Mouse (Mus musculus): ENCODE data around the gene Gm20662. TPM values are rescaled to one million over a fixed set of nuclear protein-coding genes. Genes with fewer than 3 reads are reported as not detected.

Gm20662 gene
- 0.46 and 1.1 TPM in 2 replicates for polyA plus RNA-seq (2015; fragmentation: Nextera tagmentation; extraction: Ambion mirVana)

DNA sequence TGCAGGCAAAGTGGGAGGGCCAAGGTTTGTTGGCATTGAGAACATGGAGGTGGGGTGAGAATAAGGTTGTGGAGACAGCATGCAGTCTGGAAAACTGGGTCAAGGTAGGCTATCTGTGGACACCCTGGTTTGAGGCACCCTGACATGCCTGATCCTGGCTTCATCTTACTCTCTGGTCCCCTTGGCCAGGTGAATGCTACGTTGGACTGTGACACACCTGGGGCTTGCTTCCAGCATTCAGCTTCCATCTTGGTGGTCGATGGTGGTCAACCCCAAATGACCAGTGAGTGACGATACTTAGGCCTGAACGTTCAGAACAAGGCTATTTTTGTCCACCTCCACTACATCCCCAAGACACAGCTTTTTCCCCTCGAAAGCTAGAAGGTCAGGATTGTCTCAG lies at the start of gene Gm20662:
Gm20662 (plus strand) TSS at position 301 of the 400 bp plus-strand sequence.
- Histone ChIP-seq H3K27me3 (replicated peaks) (no peaks in the 10 kb centered on the region), H3K4me1 (no peaks in the 10 kb centered on the region), H3K36me3 (no peaks in the 10 kb centered on the region), H3K27ac (no peak within 1 kb of the TSS), H3K4me3 (replicated peaks) (no peak within 1 kb of the TSS), H3K9me3 (no peaks in the 10 kb centered on the region), H3K4me2 (no peak within 1 kb of the TSS), H3K9ac (no peak within 1 kb of the TSS)
- no peak for ATAC-seq (ENCODE audit: insufficient read depth, low FRiP score, low read depth)
- WGBS, result 90% methylated on average over 5 of the region's 5 CpGs

DNA sequence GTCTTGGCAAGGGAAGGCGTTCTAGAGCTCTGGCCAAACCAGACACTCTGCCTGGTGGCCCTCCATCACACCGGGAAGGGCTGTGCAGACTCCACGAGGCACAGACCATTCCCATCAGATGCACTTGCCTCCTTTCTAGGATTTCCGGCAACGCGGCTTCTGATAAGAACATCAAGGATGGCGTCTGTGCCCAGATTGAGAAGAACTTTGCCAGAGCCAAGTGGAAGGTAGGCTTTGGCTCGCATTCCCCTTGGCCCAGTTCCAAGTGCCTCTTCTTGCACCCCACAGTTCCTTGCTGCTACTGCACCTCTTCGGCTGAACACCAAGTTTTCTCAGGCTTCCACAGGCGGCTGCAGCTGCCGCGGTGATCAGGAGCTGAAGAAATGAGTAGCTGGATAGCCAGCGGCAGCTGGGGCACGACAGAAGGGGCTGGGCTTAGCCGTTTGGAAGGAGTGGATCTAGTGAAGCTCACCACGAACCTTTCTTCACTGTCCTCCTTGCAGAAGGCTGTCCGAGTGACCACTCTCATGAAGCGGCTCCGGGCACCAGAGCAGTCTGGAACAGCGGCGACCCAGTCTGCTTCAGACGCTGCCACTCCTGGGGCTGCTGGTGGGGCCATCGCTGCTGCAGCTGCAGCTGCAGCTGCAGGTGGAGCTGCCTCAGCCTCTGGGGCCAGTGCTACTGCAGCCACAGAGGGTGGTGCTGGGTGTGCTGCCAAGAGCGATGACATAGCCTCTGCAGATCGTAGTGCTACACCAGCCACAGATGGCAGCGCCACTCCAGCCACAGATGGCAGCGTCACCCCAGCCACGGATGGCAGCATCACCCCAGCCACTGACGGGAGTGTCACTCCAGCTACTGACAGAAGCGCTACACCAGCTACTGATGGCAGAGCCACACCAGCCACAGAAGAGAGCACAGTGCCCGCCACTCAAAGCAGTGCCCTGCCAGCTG lies 48.6 kb upstream of the Gm20662 start:
- no peaks in the 10 kb centered on the region for H3K36me3 ChIP-seq
- H3K4me1 ChIP-seq, result peaks cover 9% of the 10 kb centered on the region
- ATAC-seq (ENCODE audit: insufficient read depth, low FRiP score, low read depth), result no peak
- no peak overlapping the region for H3K27ac ChIP-seq
- no peaks in the 10 kb centered on the region for H3K27me3 ChIP-seq (replicated peaks)
- no peaks in the 10 kb centered on the region for H3K9me3 ChIP-seq
- WGBS, result 84% methylated on average over 31 of the region's 31 CpGs
- H3K9ac ChIP-seq, result no peak overlapping the region
- H3K4me2 ChIP-seq, result no peak overlapping the region
- H3K4me3 ChIP-seq (replicated peaks), result no peak overlapping the region

DNA sequence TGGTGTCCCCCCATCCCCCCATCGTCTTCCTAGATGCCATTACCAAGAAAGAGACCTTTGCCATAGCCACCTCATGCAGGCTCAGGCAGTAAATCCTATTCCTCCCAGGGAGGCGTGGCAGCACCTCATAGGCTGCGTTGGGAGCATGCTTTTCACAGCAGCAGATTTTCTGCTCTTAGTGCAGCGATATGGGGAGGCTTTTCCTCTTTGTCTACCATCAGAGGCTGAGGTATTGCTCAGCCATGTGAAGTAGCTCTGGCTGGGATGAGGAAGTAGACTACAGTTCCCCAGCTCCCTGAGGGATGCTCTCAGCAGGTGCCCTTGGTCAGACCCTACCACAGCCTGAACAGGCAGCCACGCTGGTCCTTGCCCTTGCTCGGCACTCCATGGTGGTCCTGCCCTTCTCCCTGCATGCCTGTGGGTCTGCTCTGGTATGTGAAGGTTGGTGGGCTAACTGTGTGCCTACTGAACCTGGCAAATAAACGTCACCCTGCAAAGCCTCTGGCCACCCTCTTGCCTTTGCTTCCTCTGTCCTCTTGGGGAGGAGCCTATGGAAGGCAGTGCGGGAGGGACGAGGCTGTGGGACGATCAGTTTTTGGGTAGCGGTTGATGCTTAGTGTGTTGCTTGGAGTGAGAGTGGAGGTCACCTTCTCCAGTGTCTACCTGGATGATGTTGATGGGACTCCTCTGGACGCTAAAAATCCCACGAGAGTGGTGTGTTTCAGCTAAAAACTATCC lies 46.8 kb upstream of the Gm20662 start:
- 76% methylated on average over 13 of the region's 13 CpGs for WGBS
- no peak for ATAC-seq (ENCODE audit: insufficient read depth, low FRiP score, low read depth)
- Histone ChIP-seq H3K4me2 (no peak overlapping the region), H3K9me3 (no peaks in the 10 kb centered on the region), H3K9ac (no peak overlapping the region), H3K36me3 (no peaks in the 10 kb centered on the region), H3K4me1 (peaks cover 9% of the 10 kb centered on the region), H3K4me3 (replicated peaks) (no peak overlapping the region), H3K27me3 (replicated peaks) (no peaks in the 10 kb centered on the region), H3K27ac (no peak overlapping the region)

DNA sequence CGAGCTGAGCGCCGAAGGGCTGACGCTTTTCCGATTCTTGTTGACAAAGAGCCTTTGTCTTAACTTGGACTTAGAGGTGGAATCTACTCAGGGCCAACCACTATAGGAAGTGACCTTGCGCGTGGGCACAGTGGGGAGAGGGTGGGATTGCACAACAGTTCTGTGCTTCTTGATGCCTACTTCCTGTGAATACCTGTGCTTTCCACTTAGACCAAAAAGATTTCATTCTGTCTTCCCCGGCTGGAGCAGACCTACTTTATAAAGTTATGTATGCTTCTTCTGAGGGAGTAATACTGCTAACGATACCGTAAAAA lies 46.3 kb upstream of the Gm20662 start, which contains the start of gene Traip:
Traip (plus strand) TSS at position 215 of the 314 bp plus-strand sequence.
- H3K27ac ChIP-seq, result peak within 1 kb of the TSS; percentile 74; the same call in 1 of the 2 replicates
- H3K27me3 ChIP-seq (replicated peaks), result no peaks in the 10 kb centered on the region
- H3K36me3 ChIP-seq, result no peaks in the 10 kb centered on the region
- H3K4me3 ChIP-seq (replicated peaks), result peak within 1 kb of the TSS; percentile 61
- ATAC-seq (ENCODE audit: insufficient read depth, low FRiP score, low read depth), result no peak
- H3K4me2 ChIP-seq, result peak within 1 kb of the TSS; percentile 91
- H3K9ac ChIP-seq, result peak within 1 kb of the TSS; percentile 60
- H3K4me1 ChIP-seq, result peaks cover 9% of the 10 kb centered on the region
- WGBS, result 86% methylated on average over 10 of the region's 10 CpGs
- H3K9me3 ChIP-seq, result no peaks in the 10 kb centered on the region

DNA sequence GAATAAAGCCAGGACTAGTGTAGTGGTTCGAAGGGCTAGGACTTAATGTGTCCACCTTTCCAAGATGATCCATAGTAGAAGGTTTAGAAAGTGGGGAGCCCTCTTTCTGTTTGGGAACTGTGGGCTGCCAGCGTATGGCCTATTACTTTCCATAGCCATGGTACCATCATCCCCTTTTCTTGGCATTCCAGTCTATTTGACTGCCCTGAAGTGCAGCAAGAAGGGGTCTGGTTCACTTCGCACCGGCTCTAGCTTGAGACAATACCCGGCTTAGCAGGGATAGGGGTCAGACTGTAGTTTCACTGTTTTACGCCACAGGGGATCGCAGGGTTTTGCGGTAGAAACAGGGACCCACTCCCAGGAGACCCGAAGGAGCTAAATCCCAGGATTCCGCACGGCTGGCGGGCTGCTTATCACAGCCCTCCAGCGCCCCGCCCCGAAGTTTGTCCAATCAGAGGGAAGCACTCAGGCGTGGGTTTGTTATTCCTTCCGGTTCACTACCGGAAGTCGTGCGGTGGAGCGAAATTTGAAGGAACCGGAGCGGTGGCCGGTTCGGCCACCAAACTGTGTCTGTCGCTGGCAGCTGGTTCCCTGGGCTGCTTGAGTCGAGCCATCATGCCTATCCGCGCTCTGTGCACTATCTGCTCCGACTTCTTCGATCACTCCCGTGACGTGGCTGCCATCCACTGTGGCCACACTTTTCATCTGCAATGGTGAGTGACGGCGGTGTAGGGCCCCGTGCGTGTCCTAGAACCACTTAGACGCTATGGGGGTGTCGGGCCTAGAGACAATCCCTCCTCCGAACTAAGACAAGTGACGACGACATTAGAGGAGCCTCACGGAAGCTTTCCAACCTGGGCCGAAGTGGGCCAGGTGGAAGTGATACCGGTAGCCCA lies 45.4 kb upstream of the Gm20662 start:
- Histone ChIP-seq H3K4me1 (peaks cover 9% of the 10 kb centered on the region), H3K4me3 (replicated peaks) (peak overlapping the region; percentile 61), H3K36me3 (no peaks in the 10 kb centered on the region), H3K9me3 (no peaks in the 10 kb centered on the region), H3K9ac (peak overlapping the region; percentile 60), H3K4me2 (peak overlapping the region; percentile 91), H3K27ac (peak overlapping the region; percentile 74; the same call in 1 of the 2 replicates), H3K27me3 (replicated peaks) (no peaks in the 10 kb centered on the region)
- peak; percentile 92 for ATAC-seq (ENCODE audit: insufficient read depth, low FRiP score, low read depth)
- 13% methylated on average over 45 of the region's 45 CpGs for WGBS

DNA sequence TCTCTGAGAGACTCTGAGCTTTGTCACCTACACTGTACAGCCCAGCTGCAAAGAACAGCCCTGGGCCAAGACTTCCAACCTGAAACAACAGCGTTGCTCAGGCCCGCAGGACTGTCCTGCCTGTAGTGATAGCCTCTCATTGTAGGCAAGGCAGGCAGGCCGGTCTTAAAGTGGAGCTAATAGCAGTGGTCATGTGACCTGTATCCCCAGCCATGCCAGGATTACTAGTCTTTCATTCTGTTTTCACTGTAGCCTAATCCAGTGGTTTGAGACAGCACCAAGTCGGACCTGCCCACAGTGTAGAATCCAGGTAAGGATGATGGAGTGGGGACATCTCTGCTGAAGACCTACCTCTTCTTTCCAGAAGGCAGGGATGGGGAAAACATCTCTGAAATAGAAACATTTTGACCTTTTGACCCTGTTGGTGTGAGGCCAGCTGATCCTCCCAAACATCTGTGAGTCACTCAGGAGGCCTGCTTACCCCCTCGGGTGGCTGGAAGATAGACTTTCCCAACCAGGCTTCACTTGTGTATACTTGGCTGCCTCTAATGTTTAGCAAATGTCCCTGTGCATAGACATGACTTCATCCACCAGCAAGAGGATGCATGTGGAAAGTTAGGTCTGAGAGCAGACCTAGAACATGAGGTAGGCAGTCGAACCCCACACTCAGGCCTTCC lies 40.4 kb upstream of the Gm20662 start:
- no peak for ATAC-seq (ENCODE audit: insufficient read depth, low FRiP score, low read depth)
- WGBS, result 72% methylated on average over 6 of the region's 6 CpGs
- peaks cover 19% of the 10 kb centered on the region; the same call in 1 of the 2 replicates for H3K36me3 ChIP-seq

DNA sequence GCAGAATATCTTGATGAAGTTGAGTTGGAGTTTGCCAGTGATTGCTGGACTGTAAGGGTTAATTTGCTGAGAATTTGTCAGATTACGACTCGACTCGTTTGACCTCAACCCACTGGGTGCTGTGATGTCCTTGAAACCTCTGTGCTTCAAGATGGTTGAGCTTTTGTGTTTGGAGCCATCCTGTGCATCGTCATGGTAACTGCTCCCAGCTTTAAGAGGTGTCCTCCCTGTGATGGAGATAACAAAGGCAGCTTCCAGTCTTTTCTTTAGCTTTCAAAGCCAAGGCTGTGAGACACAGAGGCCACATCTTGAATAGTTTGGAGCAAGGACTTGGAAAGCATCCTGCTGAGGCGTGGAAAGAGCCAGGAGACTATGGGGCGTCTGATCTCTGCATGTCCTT lies 39.0 kb upstream of the Gm20662 start:
- Histone ChIP-seq H3K36me3 (peaks cover 19% of the 10 kb centered on the region; the same call in 1 of the 2 replicates), H3K27me3 (replicated peaks) (no peaks in the 10 kb centered on the region), H3K4me3 (replicated peaks) (no peak overlapping the region), H3K27ac (no peak overlapping the region), H3K9me3 (no peaks in the 10 kb centered on the region), H3K4me1 (no peaks in the 10 kb centered on the region), H3K9ac (no peak overlapping the region), H3K4me2 (no peak overlapping the region)
- no peak for ATAC-seq (ENCODE audit: insufficient read depth, low FRiP score, low read depth)
- 61% methylated on average over 6 of the region's 6 CpGs for WGBS

More for the DNA sequence above, 40.4 kb upstream of the Gm20662 start:
- H3K4me1 ChIP-seq, result peaks cover 9% of the 10 kb centered on the region
- no peak overlapping the region for H3K4me2 ChIP-seq
- no peak overlapping the region for H3K4me3 ChIP-seq (replicated peaks)
- H3K9ac ChIP-seq, result no peak overlapping the region
- H3K9me3 ChIP-seq, result no peaks in the 10 kb centered on the region
- no peaks in the 10 kb centered on the region for H3K27me3 ChIP-seq (replicated peaks)
- no peak overlapping the region for H3K27ac ChIP-seq

DNA sequence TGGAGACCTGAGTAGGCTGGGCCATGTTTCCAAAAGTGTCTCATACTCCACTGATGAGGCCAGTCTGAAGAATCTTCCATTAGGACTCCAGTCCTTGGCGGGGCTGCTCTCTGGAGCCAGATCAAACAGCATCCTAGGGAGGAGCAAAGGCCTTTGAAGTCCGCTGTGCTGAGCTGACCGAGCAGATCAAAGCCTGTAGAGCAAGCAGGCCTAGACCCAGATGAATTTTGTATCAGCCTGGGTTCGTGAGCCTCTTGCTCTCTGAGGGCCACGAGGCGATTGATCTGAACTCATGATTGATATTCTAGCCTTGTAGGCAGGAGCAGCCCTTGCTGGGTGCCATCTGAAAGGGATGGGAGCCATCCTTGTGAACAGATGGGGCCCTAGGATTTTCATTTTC lies 36.3 kb upstream of the Gm20662 start:
- Histone ChIP-seq H3K4me1 (no peaks in the 10 kb centered on the region), H3K27me3 (replicated peaks) (no peaks in the 10 kb centered on the region), H3K36me3 (peaks cover 19% of the 10 kb centered on the region; the same call in 1 of the 2 replicates), H3K9ac (no peak overlapping the region), H3K4me2 (no peak overlapping the region), H3K9me3 (no peaks in the 10 kb centered on the region), H3K27ac (no peak overlapping the region), H3K4me3 (replicated peaks) (no peak overlapping the region)
- ATAC-seq (ENCODE audit: insufficient read depth, low FRiP score, low read depth), result no peak
- 59% methylated on average over 6 of the region's 6 CpGs for WGBS

DNA sequence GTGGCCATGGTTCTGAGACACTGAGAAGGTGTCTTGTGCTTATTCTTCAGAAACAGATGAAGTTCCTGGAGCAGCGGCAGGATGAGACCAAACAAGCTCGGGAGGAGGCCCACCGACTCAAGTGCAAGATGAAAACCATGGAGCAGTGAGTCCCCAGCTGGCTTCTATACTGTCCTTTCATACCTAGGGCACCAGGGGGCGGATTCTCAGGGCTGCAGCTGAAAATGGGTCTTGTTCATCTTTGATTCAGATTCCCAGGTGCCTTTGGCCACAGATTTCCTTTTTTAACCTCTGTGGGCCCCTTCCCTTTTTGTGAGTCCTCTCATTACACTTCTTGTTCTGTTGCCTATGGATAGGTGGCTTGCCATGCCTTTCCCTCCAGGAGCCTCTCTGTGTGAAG lies 35.2 kb upstream of the Gm20662 start:
- no peak for ATAC-seq (ENCODE audit: insufficient read depth, low FRiP score, low read depth)
- Histone ChIP-seq H3K4me3 (replicated peaks) (no peak overlapping the region), H3K9ac (no peak overlapping the region), H3K4me1 (no peaks in the 10 kb centered on the region), H3K27ac (no peak overlapping the region), H3K36me3 (peaks cover 18% of the 10 kb centered on the region; the same call in 1 of the 2 replicates), H3K4me2 (no peak overlapping the region), H3K27me3 (replicated peaks) (no peaks in the 10 kb centered on the region), H3K9me3 (no peaks in the 10 kb centered on the region)
- WGBS, result 76% methylated on average over 4 of the region's 4 CpGs

DNA sequence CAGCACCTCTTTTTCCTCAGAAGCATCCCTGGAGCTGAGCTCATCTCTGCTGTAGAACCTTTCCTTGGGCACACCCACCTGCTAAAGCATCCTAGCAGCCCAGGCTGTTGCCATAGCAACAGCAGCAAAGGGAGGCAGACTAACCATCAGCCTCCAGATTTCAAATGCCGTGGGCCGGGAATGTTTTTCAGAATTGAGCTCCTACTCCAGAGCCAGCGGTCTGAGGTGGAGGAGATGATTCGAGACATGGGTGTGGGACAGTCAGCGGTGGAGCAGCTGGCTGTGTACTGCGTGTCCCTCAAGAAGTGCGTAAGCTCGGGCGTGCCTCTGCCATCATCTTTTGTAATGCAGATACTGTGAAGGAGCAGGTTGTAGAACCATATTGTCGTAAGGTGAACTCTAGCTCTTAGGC lies 34.8 kb upstream of the Gm20662 start:
- Histone ChIP-seq H3K36me3 (peaks cover 15% of the 10 kb centered on the region; the same call in 1 of the 2 replicates), H3K27ac (no peak overlapping the region), H3K4me1 (no peaks in the 10 kb centered on the region), H3K4me2 (no peak overlapping the region), H3K9me3 (no peaks in the 10 kb centered on the region), H3K4me3 (replicated peaks) (no peak overlapping the region), H3K27me3 (replicated peaks) (no peaks in the 10 kb centered on the region), H3K9ac (no peak overlapping the region)
- ATAC-seq (ENCODE audit: insufficient read depth, low FRiP score, low read depth), result no peak
- WGBS, result 86% methylated on average over 10 of the region's 10 CpGs

DNA sequence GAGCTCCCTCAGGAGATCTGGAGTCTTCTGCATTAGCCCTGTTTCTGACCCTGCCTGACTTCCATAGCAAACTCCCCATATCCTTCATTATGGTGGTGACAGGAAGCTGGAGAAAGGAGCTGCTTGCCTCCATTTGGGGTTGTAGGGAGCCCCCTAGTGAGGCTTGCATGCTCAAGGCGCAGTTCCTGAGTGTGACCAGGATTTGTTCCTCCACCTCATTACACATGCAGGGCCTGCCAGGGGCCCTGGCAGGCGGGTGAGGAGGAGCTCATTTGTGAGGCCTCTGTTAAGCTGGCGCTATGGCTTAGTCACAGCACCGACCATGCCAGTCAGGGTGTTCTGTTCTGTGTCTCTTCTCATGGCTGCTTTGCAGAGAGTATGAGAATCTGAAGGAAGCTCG lies 34.3 kb upstream of the Gm20662 start:
- Histone ChIP-seq H3K9ac (no peak overlapping the region), H3K27me3 (replicated peaks) (no peaks in the 10 kb centered on the region), H3K4me1 (no peaks in the 10 kb centered on the region), H3K27ac (no peak overlapping the region; the same call in 1 of the 2 replicates), H3K9me3 (no peaks in the 10 kb centered on the region), H3K4me2 (no peak overlapping the region), H3K36me3 (peaks cover 15% of the 10 kb centered on the region; the same call in 1 of the 2 replicates), H3K4me3 (replicated peaks) (no peak overlapping the region)
- no peak for ATAC-seq (ENCODE audit: insufficient read depth, low FRiP score, low read depth)
- WGBS, result 55% methylated on average over 5 of the region's 5 CpGs
